Mouse (Mus musculus) liver, adult 2 months (tissue): Measurements from ENCODE around the gene Ttpal.

ENCODE experiments used
- CTCF ChIP-seq: fragments of 200-500 bp; IDR thresholded peaks from 2 replicates; pipeline ENCODE4 v1.5.1; 2011; ENCODE audit warnings: low read depth, low read length, control low read depth
- POLR2A ChIP-seq: fragments of 200-500 bp; IDR thresholded peaks from 2 replicates; pipeline ENCODE4 v1.6.1; 2011; ENCODE audit warnings: low read length, control low read depth; ENCODE audit not compliant: insufficient read depth; ENCODE audit errors: extremely low read depth

DNA sequence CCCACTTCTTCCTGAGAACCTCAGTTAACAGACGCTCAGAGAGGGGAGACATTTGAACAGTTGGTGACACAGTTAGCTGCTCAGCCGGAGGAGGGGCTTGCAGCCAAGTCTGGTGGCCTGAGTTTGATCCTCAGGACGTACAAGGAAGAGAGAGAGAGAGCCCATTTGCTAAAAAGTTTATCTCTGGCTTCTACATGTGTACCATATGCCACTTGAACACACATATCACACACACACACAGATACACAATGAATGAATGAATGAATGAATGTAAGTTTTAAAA, 5.3 kb upstream of the Ttpal start:
- TF ChIP-seq CTCF = no peak
- TF ChIP-seq POLR2A = no peak
